ENCODE assay signal across 15 mouse cellular contexts in genomic region chr15:7530959-7531588, GRCm38 (mm10).
DNase-seq lines count a peak whose midpoint lies in the region; TF ChIP-seq lines count a peak whose summit lies in the region.
"Had no signal": no experiment of that assay in that cellular context is flagged by ENCODE, and none has a peak within 500 bp of the region (broad histone marks: within the 10 kb centered on the region; RNA-seq: fewer than 3 reads in every experiment).

No protein-coding gene starts in this region.

- H3K27ac ChIP-seq in heart, embryonic 10.5 days, result no peak overlapping the region; the same call in 1 of the 2 replicates
- no peak overlapping the region; the same call in 1 of the 2 replicates for H3K27ac ChIP-seq in ES-E14 (ENCODE audit: insufficient read depth, low read depth, low read length, poor library complexity, severe bottlenecking)
- H3K27ac ChIP-seq: embryonic facial prominence, embryonic 13.5 days; forebrain, embryonic 13.5 days had no signal

- no peak overlapping the region for H3K4me3 ChIP-seq in heart, embryonic 10.5 days
- H3K4me3 ChIP-seq in ES-E14 (ENCODE audit: insufficient read depth in 1 of 2, low read depth in 1 of 2, low read length in 2 of 2, poor library complexity in 1 of 2, severe bottlenecking in 1 of 2), result no peak overlapping the region
- H3K4me3 ChIP-seq: embryonic facial prominence, embryonic 13.5 days; forebrain, embryonic 13.5 days had no signal

- H3K36me3 ChIP-seq in heart, embryonic 10.5 days, result no peaks in the 10 kb centered on the region
- H3K36me3 ChIP-seq in ES-E14 (ENCODE audit: control insufficient read depth, insufficient read depth, low read length, poor library complexity, severe bottlenecking), result no peaks in the 10 kb centered on the region
- H3K36me3 ChIP-seq: embryonic facial prominence, embryonic 13.5 days had no signal

- peaks cover 12% of the 10 kb centered on the region for H3K4me1 ChIP-seq in heart, embryonic 10.5 days
- peaks cover 9 to 18% of the 10 kb centered on the region in 2 experiments; a peak in 3 of 4 replicates for H3K4me1 ChIP-seq in ES-E14 (ENCODE audit: control insufficient read depth in 2 of 2, insufficient read depth in 2 of 2, low read length in 2 of 2, poor library complexity in 1 of 2)
- H3K4me1 ChIP-seq: embryonic facial prominence, embryonic 13.5 days; forebrain, embryonic 13.5 days had no signal

- H3K9ac ChIP-seq in ES-E14 (ENCODE audit: insufficient read depth, low read depth, low read length, poor library complexity, severe bottlenecking), result no peak overlapping the region
- H3K9ac ChIP-seq: embryonic facial prominence, embryonic 13.5 days; forebrain, embryonic 13.5 days; liver, postnatal 0 days had no signal

- 18% methylated on average over 5 of the region's 5 CpGs for WGBS in heart, embryonic 10.5 days

- in situ Hi-C loops in ES-E14 (cut with MboI; ENCODE audit: low sequenced_read_pairs in 2 of 2, unreplicated experiment in 2 of 2), result no loop called here

- DNase-seq in heart, adult 11 months, result peak; percentile 58
- no peak for DNase-seq in heart, embryonic 10.5 days (ENCODE audit: low spot score)
- DNase-seq in ES-E14 (ENCODE audit: low read depth, low spot score), result peak; percentile 37
- DNase-seq in embryo, embryonic 11 days, result peak; percentile 55
- DNase-seq in kidney, postnatal 14 days, result peak; percentile 5
- DNase-seq in spleen, postnatal 10 days (ENCODE audit: low spot score in 2 of 2), result no peak
- no peak for DNase-seq in cerebellum, adult 11 months
- DNase-seq in frontal cortex, adult 2 months (ENCODE audit: extremely low spot score in 1 of 2, low spot score in 1 of 2), result no peak
- DNase-seq: B cell, adult 2 months; heart, postnatal 14 days; left cerebral cortex, postnatal 4 days; liver, postnatal 0 days; right cerebral cortex, postnatal 25 days had no signal

- no peaks in the 10 kb centered on the region for H3K9me3 ChIP-seq in heart, embryonic 10.5 days
- no peaks in the 10 kb centered on the region for H3K9me3 ChIP-seq in ES-E14 (ENCODE audit: control insufficient read depth, insufficient read depth, low read depth, low read length)
- H3K9me3 ChIP-seq: embryonic facial prominence, embryonic 13.5 days; forebrain, embryonic 13.5 days had no signal

- H3K27me3 ChIP-seq in heart, embryonic 10.5 days (ENCODE audit: insufficient read depth, poor library complexity, severe bottlenecking), result no peaks in the 10 kb centered on the region
- H3K27me3 ChIP-seq: forebrain, embryonic 13.5 days had no signal

TF ChIP-seq in ES-E14, 5 proteins besides CTCF, POLR2A, EP300 and RAD21:
- no peak for TF ChIP-seq CHD2 (IDR thresholded peaks at IDR 0.05; ENCODE audit: low read depth, low read length)

Comparison
In these comparisons a context has a peak if more than half of its experiments do, and no peak if none do; other contexts are left out.
1. DNase-seq: peak in heart, adult 11 months (single experiment), ES-E14 (single experiment), embryo, embryonic 11 days (single experiment) and kidney, postnatal 14 days (single experiment); none in heart, embryonic 10.5 days (single experiment), spleen, postnatal 10 days (0 of 2), cerebellum, adult 11 months (single experiment) and frontal cortex, adult 2 months (0 of 2).